Mouse (Mus musculus) lung, adult 2 months (tissue): ENCODE results near the gene Cnst.

Source experiments
- CTCF ChIP-seq: fragments of 200-500 bp; IDR thresholded peaks from 2 replicates; pipeline ENCODE4 v1.5.1; 2011; ENCODE audit warnings: mild to moderate bottlenecking, low read length, control low read depth; ENCODE audit not compliant: insufficient read depth
- POLR2A ChIP-seq: fragments of 200-500 bp; IDR thresholded peaks from 2 replicates; pipeline ENCODE4 v1.6.1; 2011; ENCODE audit warnings: low read depth, mild to moderate bottlenecking, control low read depth, low read length, borderline replicate concordance; ENCODE audit errors: extremely low read depth

DNA sequence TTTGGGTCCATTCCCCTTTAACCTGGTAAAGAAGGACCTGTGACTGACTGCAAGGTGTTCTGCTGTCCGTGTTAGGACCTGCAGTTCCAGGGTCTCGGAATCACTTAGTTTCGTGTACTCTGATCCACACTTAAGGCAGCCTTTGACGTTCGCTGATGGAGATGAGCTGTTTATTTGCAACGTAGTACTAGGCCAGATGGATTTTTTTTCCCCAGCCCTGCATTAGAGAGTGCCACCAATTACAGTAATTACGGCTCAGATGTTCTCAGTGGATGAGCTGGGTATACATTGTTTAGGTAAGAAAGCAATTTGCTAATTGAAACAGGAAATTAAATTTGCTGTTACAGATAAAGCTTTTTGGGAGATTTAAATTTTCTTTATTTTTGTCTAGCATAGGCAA lies 71.3 kb downstream of the Cnst start:
- TF ChIP-seq POLR2A = no peak
- TF ChIP-seq CTCF = no peak
